Mouse (Mus musculus) liver, adult 2 months (tissue): ENCODE results near the gene Ddx28.

Source experiments
- CTCF ChIP-seq: fragments of 200-500 bp; IDR thresholded peaks from 2 replicates; pipeline ENCODE4 v1.5.1; 2011; ENCODE audit warnings: low read depth, low read length, control low read depth
- POLR2A ChIP-seq: fragments of 200-500 bp; IDR thresholded peaks from 2 replicates; pipeline ENCODE4 v1.6.1; 2011; ENCODE audit warnings: low read length, control low read depth; ENCODE audit not compliant: insufficient read depth; ENCODE audit errors: extremely low read depth

DNA sequence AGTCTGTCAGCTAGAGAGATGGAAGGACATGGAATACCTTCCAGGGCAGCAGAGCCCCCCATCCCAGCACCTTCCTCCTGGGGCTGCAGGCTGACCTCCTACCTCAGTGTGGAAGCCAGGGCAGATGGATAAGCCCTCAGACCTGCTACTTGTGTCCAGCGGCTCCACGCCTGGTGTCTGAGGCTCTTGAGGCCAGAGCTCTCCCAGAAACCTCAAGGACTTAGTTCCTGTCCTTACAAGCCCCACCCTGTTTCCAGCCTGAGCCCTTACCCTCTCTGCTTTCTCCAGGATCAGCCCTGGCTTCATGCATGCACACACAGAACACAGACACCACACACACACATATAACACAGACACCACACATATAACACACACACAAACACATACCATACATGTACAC, 20.1 kb downstream of the Ddx28 start:
- no peak for TF ChIP-seq POLR2A
- TF ChIP-seq CTCF = no peak
